ENCODE assay signal across 19 mouse cellular contexts in genomic region chrX:72650688-72651087, GRCm38 (mm10). TPM values are rescaled to one million over a fixed set of nuclear protein-coding genes. Genes with fewer than 3 reads are reported as not detected.
"Had no signal": no experiment of that assay in that cellular context is flagged by ENCODE, and none has a peak within 500 bp of the region (broad histone marks: within the 10 kb centered on the region; RNA-seq: fewer than 3 reads in every experiment).

No protein-coding gene starts in this region.

- H3K4me1 ChIP-seq: liver, embryonic 15.5 days; lung, embryonic 15.5 days; midbrain, embryonic 12.5 days; neural tube, embryonic 12.5 days; stomach, embryonic 15.5 days had no signal

- H3K4me3 ChIP-seq: liver, embryonic 15.5 days; lung, embryonic 15.5 days; midbrain, embryonic 10.5 days; midbrain, embryonic 12.5 days; neural tube, embryonic 12.5 days; stomach, embryonic 15.5 days had no signal

- H3K9ac ChIP-seq: liver, embryonic 15.5 days; lung, embryonic 15.5 days; midbrain, embryonic 12.5 days; neural tube, embryonic 12.5 days; stomach, embryonic 15.5 days had no signal

- ATAC-seq: lung, postnatal 0 days; midbrain, embryonic 16.5 days had no signal

- DNase-seq: lung, adult 2 months; lung, postnatal 4 days; midbrain, embryonic 14.5 days; right cerebral cortex, postnatal 14 days; thymus, adult 2 months; thymus, postnatal 25 days; thymus, postnatal 4 days had no signal

- H3K27me3 ChIP-seq: neural tube, embryonic 12.5 days; stomach, embryonic 15.5 days had no signal

- H3K27ac ChIP-seq: liver, embryonic 15.5 days; lung, embryonic 15.5 days; midbrain, embryonic 10.5 days; midbrain, embryonic 12.5 days; neural tube, embryonic 12.5 days; stomach, embryonic 15.5 days; stomach, postnatal 0 days had no signal

- H3K36me3 ChIP-seq: liver, embryonic 15.5 days; lung, embryonic 15.5 days; midbrain, embryonic 10.5 days; midbrain, embryonic 12.5 days; neural tube, embryonic 12.5 days; stomach, embryonic 15.5 days had no signal

- H3K9me3 ChIP-seq: liver, embryonic 15.5 days; lung, embryonic 15.5 days; midbrain, embryonic 10.5 days; midbrain, embryonic 12.5 days; neural tube, embryonic 12.5 days; stomach, embryonic 15.5 days had no signal

- H3K4me2 ChIP-seq: liver, embryonic 15.5 days; lung, embryonic 15.5 days; midbrain, embryonic 12.5 days; neural tube, embryonic 12.5 days; stomach, embryonic 15.5 days had no signal

RNA-seq across cellular contexts. Expression of gene Gabra3, which starts 6.0 kb away (rescaled TPM):
- total RNA-seq: megakaryocyte, adult 5-6 weeks; megakaryocyte-erythroid progenitor cell, adult 5-6 weeks; neutrophil, adult 5-6 weeks had no signal
